ENCODE assay signal across 17 mouse cellular contexts in the genomic region with DNA sequence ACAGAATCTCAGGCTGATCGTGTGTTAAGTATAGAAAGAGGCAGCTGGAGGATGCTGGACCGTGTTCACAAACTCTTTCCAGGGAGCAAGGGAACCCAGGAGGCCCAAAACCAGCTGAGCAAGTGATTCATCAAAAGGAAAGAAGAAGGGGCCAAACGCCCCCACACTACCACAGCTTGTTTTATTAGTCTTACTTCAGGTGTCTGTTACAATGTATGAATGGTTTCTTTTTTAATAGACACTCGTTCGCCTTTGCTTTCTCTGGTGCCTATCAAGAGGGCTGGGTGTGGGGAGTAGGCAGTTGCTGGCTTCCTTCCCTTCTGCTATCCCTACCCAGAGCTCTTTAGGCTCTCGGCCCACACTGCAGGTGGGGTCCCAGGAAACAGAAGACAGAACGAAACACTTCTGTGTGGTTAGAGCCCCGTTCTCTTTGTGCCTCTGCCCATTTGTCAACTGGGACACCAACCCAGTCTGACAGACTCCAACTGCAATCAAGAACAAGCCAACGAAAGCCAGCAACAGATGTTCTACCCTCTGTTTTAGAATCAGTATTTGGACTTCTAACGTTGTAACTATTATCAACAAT.
DNase-seq lines count a peak whose midpoint lies in the region; ATAC-seq and TF ChIP-seq lines count a peak whose summit lies in the region.
"Had no signal": no experiment of that assay in that cellular context is flagged by ENCODE, and none has a peak within 500 bp of the region (broad histone marks: within the 10 kb centered on the region; RNA-seq: fewer than 3 reads in every experiment).

No protein-coding gene starts in this region.

- peak; percentile 84 for DNase-seq in heart, adult 11 months
- peak; percentile 26 to 56 for DNase-seq in layer of hippocampus, postnatal 14 days (ENCODE audit: low spot score in 2 of 2)
- DNase-seq in thymus, postnatal 25 days: peak; percentile 63
- no peak for DNase-seq in lung, postnatal 25 days (ENCODE audit: low spot score)
- DNase-seq in urinary bladder, postnatal 36 days (ENCODE audit: low spot score in 2 of 2): no peak
- DNase-seq: gastrocnemius, postnatal 10 days; heart, postnatal 10 days; kidney, adult 18-20 months; lung, postnatal 14 days; spleen, adult 18-20 months had no signal

- H3K4me3 ChIP-seq in heart, embryonic 12.5 days: no peak overlapping the region
- H3K4me3 ChIP-seq in intestine, postnatal 0 days (ENCODE audit: low read depth, low read length): no peak overlapping the region
- H3K4me3 ChIP-seq: embryonic facial prominence, embryonic 12.5 days; hindbrain, embryonic 12.5 days; midbrain, embryonic 10.5 days; neural tube, embryonic 12.5 days had no signal

- no peaks in the 10 kb centered on the region for H3K4me1 ChIP-seq in heart, embryonic 12.5 days (replicated peaks)
- no peaks in the 10 kb centered on the region; the same call in 1 of the 2 replicates for H3K4me1 ChIP-seq in intestine, postnatal 0 days (replicated peaks; ENCODE audit: control insufficient read depth, insufficient read depth, low read length)
- H3K4me1 ChIP-seq: embryonic facial prominence, embryonic 12.5 days; hindbrain, embryonic 12.5 days; midbrain, embryonic 10.5 days; neural tube, embryonic 12.5 days had no signal

- H3K4me2 ChIP-seq in heart, embryonic 12.5 days: no peak overlapping the region
- H3K4me2 ChIP-seq in intestine, postnatal 0 days (replicated peaks; ENCODE audit: low read depth): no peak overlapping the region
- H3K4me2 ChIP-seq: embryonic facial prominence, embryonic 12.5 days; hindbrain, embryonic 12.5 days; neural tube, embryonic 12.5 days had no signal

- H3K27me3 ChIP-seq in heart, embryonic 12.5 days (replicated peaks): no peaks in the 10 kb centered on the region
- no peaks in the 10 kb centered on the region for H3K27me3 ChIP-seq in intestine, postnatal 0 days (replicated peaks; ENCODE audit: control insufficient read depth, insufficient read depth, low read length)
- H3K27me3 ChIP-seq: embryonic facial prominence, embryonic 12.5 days; hindbrain, embryonic 12.5 days; neural tube, embryonic 12.5 days had no signal

- ATAC-seq in heart, embryonic 12.5 days (ENCODE audit: insufficient number of reproducible peaks, low FRiP score): no peak
- peak; percentile 43 for ATAC-seq in CD4-positive, CD25-positive, alpha-beta regulatory T cell, adult 4 months
- ATAC-seq in intestine, postnatal 0 days: no peak

- 78% methylated on average over 10 of the region's 10 CpGs for WGBS in heart, embryonic 12.5 days
- 72% methylated on average over 10 of the region's 10 CpGs for whole genome bisulfite sequencing in intestine, postnatal 0 days

- no peak overlapping the region for H3K9ac ChIP-seq in heart, embryonic 12.5 days
- no peak overlapping the region for H3K9ac ChIP-seq in intestine, postnatal 0 days (ENCODE audit: low read depth, low read length)
- H3K9ac ChIP-seq: embryonic facial prominence, embryonic 12.5 days; hindbrain, embryonic 12.5 days; neural tube, embryonic 12.5 days had no signal

- TF ChIP-seq CTCF in intestine, postnatal 0 days (IDR thresholded peaks at IDR 0.05; ENCODE audit: low read depth): no peak

- no peaks in the 10 kb centered on the region for H3K36me3 ChIP-seq in heart, embryonic 12.5 days
- H3K36me3 ChIP-seq in intestine, postnatal 0 days (ENCODE audit: control insufficient read depth, insufficient read depth): no peaks in the 10 kb centered on the region
- H3K36me3 ChIP-seq: embryonic facial prominence, embryonic 12.5 days; hindbrain, embryonic 12.5 days; midbrain, embryonic 10.5 days; neural tube, embryonic 12.5 days had no signal

- H3K9me3 ChIP-seq in heart, embryonic 12.5 days (replicated peaks): no peaks in the 10 kb centered on the region
- H3K9me3 ChIP-seq in intestine, postnatal 0 days (ENCODE audit: control insufficient read depth): no peaks in the 10 kb centered on the region
- H3K9me3 ChIP-seq: embryonic facial prominence, embryonic 12.5 days; hindbrain, embryonic 12.5 days; midbrain, embryonic 10.5 days; neural tube, embryonic 12.5 days had no signal

- H3K27ac ChIP-seq in heart, embryonic 12.5 days (ENCODE audit: poor library complexity, severe bottlenecking): no peak overlapping the region
- no peak overlapping the region for H3K27ac ChIP-seq in intestine, postnatal 0 days (ENCODE audit: low read depth, low read length)
- H3K27ac ChIP-seq: embryonic facial prominence, embryonic 12.5 days; hindbrain, embryonic 12.5 days; midbrain, embryonic 10.5 days; neural tube, embryonic 12.5 days had no signal

Comparison
In these comparisons a context has a peak if more than half of its experiments do, and no peak if none do; other contexts are left out.
1. DNase-seq: peak in heart, adult 11 months (single experiment), layer of hippocampus, postnatal 14 days (2 of 2) and thymus, postnatal 25 days (single experiment); none in lung, postnatal 25 days (single experiment) and urinary bladder, postnatal 36 days (0 of 2).